Mouse (Mus musculus) layer of hippocampus, adult 18-20 months (tissue): Measurements from ENCODE around the gene Prkcb. TPM values are rescaled to one million over a fixed set of nuclear protein-coding genes. Genes with fewer than 3 reads are reported as not detected.

Experiments
- DNase-seq, 2 experiments: peaks; one replicate each; pipeline ENCODE4 v3.0.0; 2022; ENCODE audit warnings: low spot score in 2 of 2
- total RNA-seq, 2 experiments: library from RNA; stranded (reverse); gene quantifications; 2 replicates each; pipeline ENCODE4 v1.2.3; 2021

The Prkcb gene
- total RNA-seq, 2 experiments from 2014 or later = 741 to 778 TPM

GRCm38 (mm10) chr7:122579461-122580157 lies 291.1 kb downstream of the Prkcb start:
- no peak for DNase-seq

GRCm38 (mm10) chr7:122580158-122580475 lies 291.6 kb downstream of the Prkcb start:
- DNase-seq = no peak

- peak; percentile 61 to 83 for DNase-seq
These were observed 296.0 kb downstream of the Prkcb start for GRCm38 (mm10) chr7:122584421-122585151.

- no peak for DNase-seq
These were observed 307.3 kb downstream of the Prkcb start for GRCm38 (mm10) chr7:122595897-122596296.

- no peak for DNase-seq
These were observed 308.1 kb downstream of the Prkcb start for GRCm38 (mm10) chr7:122596596-122597170.

GRCm38 (mm10) chr7:122597313-122597712 lies 308.8 kb downstream of the Prkcb start:
- DNase-seq = no peak

GRCm38 (mm10) chr7:122600856-122601255 lies 312.3 kb downstream of the Prkcb start:
- DNase-seq = no peak

GRCm38 (mm10) chr7:122605066-122605465 lies 316.5 kb downstream of the Prkcb start:
- DNase-seq = no peak

- DNase-seq = no peak
These were observed 320.9 kb downstream of the Prkcb start for GRCm38 (mm10) chr7:122609420-122609819.

- no peak for DNase-seq
These were observed 321.6 kb downstream of the Prkcb start for GRCm38 (mm10) chr7:122610161-122610560.

GRCm38 (mm10) chr7:122613876-122614275 lies 325.3 kb downstream of the Prkcb start:
- DNase-seq = no peak

GRCm38 (mm10) chr7:122622125-122622774 lies 333.7 kb downstream of the Prkcb start:
- DNase-seq = no peak

GRCm38 (mm10) chr7:122623753-122624152 lies 335.2 kb downstream of the Prkcb start:
- no peak for DNase-seq

GRCm38 (mm10) chr7:122628050-122628449 lies 339.5 kb downstream of the Prkcb start:
- no peak for DNase-seq

GRCm38 (mm10) chr7:122630386-122630785 lies 341.8 kb downstream of the Prkcb start:
- no peak for DNase-seq

GRCm38 (mm10) chr7:122631151-122631550 lies 342.6 kb downstream of the Prkcb start:
- no peak for DNase-seq

- no peak for DNase-seq
These were observed 344.4 kb downstream of the Prkcb start for GRCm38 (mm10) chr7:122632946-122633345.

- DNase-seq = no peak
These were observed 344.9 kb downstream of the Prkcb start for GRCm38 (mm10) chr7:122633463-122633862.

GRCm38 (mm10) chr7:122643676-122644075 lies 355.1 kb downstream of the Prkcb start:
- DNase-seq = peak; percentile 42 to 64

- peak; percentile 50 to 68 for DNase-seq
These were observed 360.8 kb downstream of the Prkcb start for GRCm38 (mm10) chr7:122649306-122649705.

- DNase-seq = no peak
These were observed 364.0 kb downstream of the Prkcb start for GRCm38 (mm10) chr7:122652523-122652922.

GRCm38 (mm10) chr7:122656671-122657070 lies 368.1 kb downstream of the Prkcb start:
- DNase-seq = no peak
